Mouse (Mus musculus): Measurements from ENCODE around the gene Olfr732.

The Olfr732 gene

DNA sequence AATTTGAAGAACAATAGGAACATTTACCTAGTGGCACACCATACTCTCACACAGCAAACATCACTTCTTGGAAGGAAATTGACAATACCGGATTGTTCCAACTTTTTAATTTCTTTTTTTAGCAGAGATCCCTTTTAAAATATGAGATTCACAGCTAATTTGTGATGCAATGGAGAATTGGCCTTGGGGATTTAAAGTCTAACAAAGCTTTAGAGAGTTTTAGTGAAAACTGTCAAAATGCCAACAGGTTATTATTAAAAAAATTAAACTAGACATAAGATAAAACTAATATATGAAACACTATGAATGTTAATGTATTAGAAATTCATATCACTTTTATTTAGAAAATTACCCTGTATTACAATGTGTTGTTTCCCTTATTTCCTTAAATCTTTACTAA, at the start of gene Olfr732:
Gene Olfr732, minus strand, starts transcription at position 101 of the 400 bp plus-strand sequence.
- no peak for DNase-seq (ENCODE audit: low read depth, low spot score)

DNA sequence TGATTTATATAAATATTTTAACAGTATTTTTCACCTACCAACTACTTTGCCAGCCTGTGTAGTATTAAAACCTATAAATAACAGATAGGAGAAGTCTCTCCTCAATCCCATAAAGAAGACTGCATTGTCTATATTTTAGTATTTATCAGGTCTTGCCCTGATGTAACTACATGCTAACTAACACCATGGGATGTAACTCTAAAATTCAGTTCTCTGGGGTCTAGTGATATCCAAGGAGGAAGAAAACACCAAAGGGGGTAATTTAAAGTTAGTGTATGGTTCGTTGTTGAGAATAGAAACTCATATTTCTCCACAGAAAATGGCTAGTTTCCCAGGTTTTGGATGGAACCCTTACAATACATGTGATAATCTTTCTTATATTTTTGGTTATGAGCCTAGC, 42.7 kb upstream of the Olfr732 start, which contains the start of gene Olfr734:
Gene Olfr734, minus strand, starts transcription at position 101 of the 400 bp plus-strand sequence.
- DNase-seq (ENCODE audit: low read depth, low spot score): no peak

DNA sequence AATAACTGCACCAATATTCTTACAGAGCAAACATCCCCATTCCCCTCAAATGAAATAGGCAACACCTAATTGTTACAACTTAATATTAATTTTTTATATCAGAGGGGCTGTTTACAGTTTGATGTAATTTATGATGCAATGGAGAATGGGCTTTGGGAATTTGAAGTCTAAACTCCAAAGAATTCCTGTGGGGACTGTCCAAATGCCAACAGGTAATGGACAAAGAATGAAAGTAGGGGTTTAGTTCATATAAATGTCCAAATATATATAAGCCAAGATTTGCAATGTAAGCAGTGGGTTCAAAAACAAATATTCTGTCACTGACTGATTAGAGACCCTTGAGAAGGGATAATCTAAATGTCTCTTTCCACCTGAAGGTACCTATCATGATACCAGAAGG, 17.4 kb upstream of the Olfr732 start, which contains the start of gene Olfr733:
Gene Olfr733, minus strand, starts transcription at position 101 of the 400 bp plus-strand sequence.
- DNase-seq (ENCODE audit: low read depth, low spot score): no peak

DNA sequence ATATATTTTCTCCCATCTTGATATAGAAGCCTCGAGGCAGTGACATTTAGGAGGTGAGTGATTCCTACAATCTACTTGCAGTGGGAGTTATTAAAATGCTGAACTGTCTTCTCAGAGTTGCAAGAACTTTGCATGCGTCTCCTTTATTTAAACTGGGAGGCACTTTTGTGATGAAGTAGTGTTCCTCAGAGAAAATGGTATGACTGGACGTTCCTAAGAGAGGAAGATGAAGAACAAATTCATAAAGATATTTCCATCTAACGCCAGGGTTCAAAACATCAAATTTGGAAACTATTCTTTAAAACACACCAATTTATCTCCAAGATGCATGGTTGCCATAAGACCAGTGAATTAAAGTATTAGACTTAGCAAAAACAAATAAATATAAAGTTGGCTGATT, 42.2 kb downstream of the Olfr732 start, which contains the start of gene Olfr731:
Gene Olfr731, minus strand, starts transcription at position 101 of the 400 bp plus-strand sequence.
- DNase-seq (ENCODE audit: low read depth, low spot score): no peak
